Mouse (Mus musculus): ENCODE results near the gene Smim14. TPM values are rescaled to one million over a fixed set of nuclear protein-coding genes. Genes with fewer than 3 reads are reported as not detected.
"Not testable (repeated sequence)": the region's sequence is repeated elsewhere in the genome, so short reads cannot be mapped to it uniquely, and the experiment has no call there.

The Smim14 gene
- polyA plus RNA-seq, 1 experiment, result not detected

- H3K4me1 ChIP-seq (ENCODE audit: control insufficient read depth, insufficient read depth, low read length), result no peaks in the 10 kb centered on the region
- TF ChIP-seq POLR2A (IDR thresholded peaks at IDR 0.05; ENCODE audit: insufficient read depth, low read depth, low read length) (no peak), CTCF (IDR thresholded peaks at IDR 0.05; ENCODE audit: insufficient read depth, low read depth, low read length) (no peak)
- 42% methylated on average over 4 of the region's 4 CpGs for WGBS
- no peak overlapping the region for H3K4me3 ChIP-seq (ENCODE audit: insufficient read depth, low read depth, low read length)
- H3K27ac ChIP-seq (ENCODE audit: insufficient read depth, low read depth, low read length), result no peak overlapping the region
Observed at GRCm38 (mm10) chr5:65480511-65480910, 56.5 kb downstream of the Smim14 start.

GRCm38 (mm10) chr5:65479681-65480445, 57.1 kb downstream of the Smim14 start:
- Histone ChIP-seq H3K4me3 (ENCODE audit: insufficient read depth, low read depth, low read length) (no peak overlapping the region), H3K27ac (ENCODE audit: insufficient read depth, low read depth, low read length) (no peak overlapping the region), H3K4me1 (ENCODE audit: control insufficient read depth, insufficient read depth, low read length) (no peaks in the 10 kb centered on the region)
- WGBS, result 90% methylated on average over 9 of the region's 9 CpGs
- no peak for TF ChIP-seq POLR2A (IDR thresholded peaks at IDR 0.05; ENCODE audit: insufficient read depth, low read depth, low read length)
- TF ChIP-seq CTCF (IDR thresholded peaks at IDR 0.05; ENCODE audit: insufficient read depth, low read depth, low read length), result no peak

- 51% methylated on average over 4 of the region's 4 CpGs for WGBS
- no peaks in the 10 kb centered on the region for H3K4me1 ChIP-seq (ENCODE audit: control insufficient read depth, insufficient read depth, low read length)
- no peak for TF ChIP-seq POLR2A (IDR thresholded peaks at IDR 0.05; ENCODE audit: insufficient read depth, low read depth, low read length)
- TF ChIP-seq CTCF (IDR thresholded peaks at IDR 0.05; ENCODE audit: insufficient read depth, low read depth, low read length), result no peak
Observed at GRCm38 (mm10) chr5:65478224-65478623, 58.8 kb downstream of the Smim14 start.

GRCm38 (mm10) chr5:65476739-65477138, 60.2 kb downstream of the Smim14 start:
- H3K4me1 ChIP-seq (ENCODE audit: control insufficient read depth, insufficient read depth, low read length); H3K4me3 ChIP-seq (ENCODE audit: insufficient read depth, low read depth, low read length); H3K27ac ChIP-seq (ENCODE audit: insufficient read depth, low read depth, low read length): not testable (repeated sequence)
- WGBS, result 95% methylated on average over 4 of the region's 4 CpGs

More at GRCm38 (mm10) chr5:65478224-65478623, 58.8 kb downstream of the Smim14 start:
- H3K4me3 ChIP-seq (ENCODE audit: insufficient read depth, low read depth, low read length), result no peak overlapping the region
- H3K27ac ChIP-seq (ENCODE audit: insufficient read depth, low read depth, low read length), result no peak overlapping the region

- no peaks in the 10 kb centered on the region for H3K4me1 ChIP-seq (ENCODE audit: control insufficient read depth, insufficient read depth, low read length)
- H3K27ac ChIP-seq (ENCODE audit: insufficient read depth, low read depth, low read length), result no peak overlapping the region
- no peak overlapping the region for H3K4me3 ChIP-seq (ENCODE audit: insufficient read depth, low read depth, low read length)
- 48% methylated on average over 2 of the region's 2 CpGs for WGBS
- no peak for TF ChIP-seq CTCF (IDR thresholded peaks at IDR 0.05; ENCODE audit: insufficient read depth, low read depth, low read length)
- no peak for TF ChIP-seq POLR2A (IDR thresholded peaks at IDR 0.05; ENCODE audit: insufficient read depth, low read depth, low read length)
Observed at GRCm38 (mm10) chr5:65475806-65476205, 61.2 kb downstream of the Smim14 start.

- WGBS, result 77% methylated on average over 6 of the region's 6 CpGs
- Histone ChIP-seq H3K4me3 (ENCODE audit: insufficient read depth, low read depth, low read length) (no peak overlapping the region), H3K27ac (ENCODE audit: insufficient read depth, low read depth, low read length) (no peak overlapping the region), H3K4me1 (ENCODE audit: control insufficient read depth, insufficient read depth, low read length) (no peaks in the 10 kb centered on the region)
- TF ChIP-seq CTCF (IDR thresholded peaks at IDR 0.05; ENCODE audit: insufficient read depth, low read depth, low read length) (no peak), POLR2A (IDR thresholded peaks at IDR 0.05; ENCODE audit: insufficient read depth, low read depth, low read length) (no peak)
Observed at GRCm38 (mm10) chr5:65469766-65470165, 67.2 kb downstream of the Smim14 start.

GRCm38 (mm10) chr5:65466911-65467310, 70.1 kb downstream of the Smim14 start:
- TF ChIP-seq CTCF (IDR thresholded peaks at IDR 0.05; ENCODE audit: insufficient read depth, low read depth, low read length) (no peak), POLR2A (IDR thresholded peaks at IDR 0.05; ENCODE audit: insufficient read depth, low read depth, low read length) (no peak)
- Histone ChIP-seq H3K4me3 (ENCODE audit: insufficient read depth, low read depth, low read length) (no peak overlapping the region), H3K4me1 (ENCODE audit: control insufficient read depth, insufficient read depth, low read length) (no peaks in the 10 kb centered on the region), H3K27ac (ENCODE audit: insufficient read depth, low read depth, low read length) (no peak overlapping the region)
- 88% methylated on average over 3 of the region's 3 CpGs for WGBS

- TF ChIP-seq CTCF (IDR thresholded peaks at IDR 0.05; ENCODE audit: insufficient read depth, low read depth, low read length), result no peak
- TF ChIP-seq POLR2A (IDR thresholded peaks at IDR 0.05; ENCODE audit: insufficient read depth, low read depth, low read length), result no peak
- 91% methylated on average over 14 of the region's 14 CpGs for WGBS
Observed at GRCm38 (mm10) chr5:65460361-65460760, 76.6 kb downstream of the Smim14 start.

GRCm38 (mm10) chr5:65459454-65459853, 77.5 kb downstream of the Smim14 start:
- Histone ChIP-seq H3K4me1 (ENCODE audit: control insufficient read depth, insufficient read depth, low read length) (peaks cover 3% of the 10 kb centered on the region), H3K27ac (ENCODE audit: insufficient read depth, low read depth, low read length) (no peak overlapping the region), H3K4me3 (ENCODE audit: insufficient read depth, low read depth, low read length) (no peak overlapping the region)
- WGBS, result 61% methylated on average over 3 of the region's 3 CpGs
- TF ChIP-seq POLR2A (IDR thresholded peaks at IDR 0.05; ENCODE audit: insufficient read depth, low read depth, low read length), result no peak
- TF ChIP-seq CTCF (IDR thresholded peaks at IDR 0.05; ENCODE audit: insufficient read depth, low read depth, low read length), result no peak

More at GRCm38 (mm10) chr5:65460361-65460760, 76.6 kb downstream of the Smim14 start:
- Histone ChIP-seq H3K4me1 (ENCODE audit: control insufficient read depth, insufficient read depth, low read length) (peaks cover 3% of the 10 kb centered on the region), H3K27ac (ENCODE audit: insufficient read depth, low read depth, low read length) (no peak overlapping the region), H3K4me3 (ENCODE audit: insufficient read depth, low read depth, low read length) (no peak overlapping the region)

Measured in olfactory bulb, adult 2 months (tissue).